Mouse (Mus musculus): ENCODE data around the gene Krtap19-1. TPM values are rescaled to one million over a fixed set of nuclear protein-coding genes. Genes with fewer than 3 reads are reported as not detected.

The Krtap19-1 gene
- polyA plus RNA-seq, 1 experiment = not detected

GRCm38 (mm10) chr16:88877938-88878337 lies 8.7 kb upstream of the Krtap19-1 start, which contains the start of gene Krtap19-3:
Gene Krtap19-3 (minus strand): TSS chr16:88878038.
- Histone ChIP-seq H3K79me2 (ENCODE audit: control insufficient read depth, insufficient read depth) (no peaks in the 10 kb centered on the region), H3K36me3 (ENCODE audit: control insufficient read depth, insufficient read depth) (no peaks in the 10 kb centered on the region), H3K27me3 (ENCODE audit: control insufficient read depth, insufficient read depth, insufficient read length) (no peaks in the 10 kb centered on the region), H3ac (ENCODE audit: control insufficient read depth, insufficient read length) (no peak within 1 kb of the TSS), H3K4me3 (no peak within 1 kb of the TSS), H3K4me2 (ENCODE audit: low read depth) (no peak within 1 kb of the TSS)
- no peak for TF ChIP-seq E2F4 (IDR thresholded peaks at IDR 0.05; ENCODE audit: insufficient read depth)
- no peak for TF ChIP-seq POLR2A (IDR thresholded peaks at IDR 0.05; ENCODE audit: insufficient read length, low read depth)
- no peak for TF ChIP-seq USF1 (IDR thresholded peaks at IDR 0.05; ENCODE audit: low read depth)
- TF ChIP-seq REST (IDR thresholded peaks at IDR 0.05; ENCODE audit: insufficient read depth, insufficient read length) = no peak
- no peak for TF ChIP-seq MYOD1 (IDR thresholded peaks at IDR 0.05; ENCODE audit: control insufficient read depth in 1 of 3, insufficient read length in 2 of 3, low read depth in 2 of 3)
- TF ChIP-seq TCF3 (IDR thresholded peaks at IDR 0.05; ENCODE audit: insufficient read length, low read depth) = no peak
- no peak for TF ChIP-seq POLR2AphosphoS2 (IDR thresholded peaks at IDR 0.05; ENCODE audit: insufficient read length, low read depth)
- no peak for TF ChIP-seq TCF12 (IDR thresholded peaks at IDR 0.05; ENCODE audit: insufficient read depth, poor library complexity, severe bottlenecking)
- TF ChIP-seq MYOG (IDR thresholded peaks at IDR 0.05; ENCODE audit: control insufficient read depth in 1 of 3, insufficient read depth in 1 of 3, insufficient read length in 2 of 3, low read depth in 2 of 3) = no peak
- no peak for TF ChIP-seq CEBPB (IDR thresholded peaks at IDR 0.05; ENCODE audit: insufficient read depth, poor library complexity, severe bottlenecking)
- no peak for TF ChIP-seq MAX (IDR thresholded peaks at IDR 0.05; ENCODE audit: low read depth)
- TF ChIP-seq SRF (IDR thresholded peaks at IDR 0.05; ENCODE audit: control insufficient read depth, insufficient read length, low read depth) = no peak

- no peak within 1 kb of the TSS for H3K4me2 ChIP-seq (ENCODE audit: low read depth)
- H3K4me3 ChIP-seq = no peak within 1 kb of the TSS
- H3K79me2 ChIP-seq (ENCODE audit: control insufficient read depth, insufficient read depth) = no peaks in the 10 kb centered on the region
- H3K27me3 ChIP-seq (ENCODE audit: control insufficient read depth, insufficient read depth, insufficient read length) = no peaks in the 10 kb centered on the region
- TF ChIP-seq POLR2A (IDR thresholded peaks at IDR 0.05; ENCODE audit: insufficient read length, low read depth) (no peak), POLR2AphosphoS2 (IDR thresholded peaks at IDR 0.05; ENCODE audit: insufficient read length, low read depth) (no peak), MYOD1 (IDR thresholded peaks at IDR 0.05; ENCODE audit: control insufficient read depth in 1 of 3, insufficient read length in 2 of 3, low read depth in 2 of 3) (no peak), SRF (IDR thresholded peaks at IDR 0.05; ENCODE audit: control insufficient read depth, insufficient read length, low read depth) (no peak), TCF12 (IDR thresholded peaks at IDR 0.05; ENCODE audit: insufficient read depth, poor library complexity, severe bottlenecking) (no peak), MYOG (IDR thresholded peaks at IDR 0.05; ENCODE audit: control insufficient read depth in 1 of 3, insufficient read depth in 1 of 3, insufficient read length in 2 of 3, low read depth in 2 of 3) (no peak), E2F4 (IDR thresholded peaks at IDR 0.05; ENCODE audit: insufficient read depth) (no peak), MAX (IDR thresholded peaks at IDR 0.05; ENCODE audit: low read depth) (no peak), USF1 (IDR thresholded peaks at IDR 0.05; ENCODE audit: low read depth) (no peak), CEBPB (IDR thresholded peaks at IDR 0.05; ENCODE audit: insufficient read depth, poor library complexity, severe bottlenecking) (no peak), REST (IDR thresholded peaks at IDR 0.05; ENCODE audit: insufficient read depth, insufficient read length) (no peak), TCF3 (IDR thresholded peaks at IDR 0.05; ENCODE audit: insufficient read length, low read depth) (no peak)
- no peaks in the 10 kb centered on the region for H3K36me3 ChIP-seq (ENCODE audit: control insufficient read depth, insufficient read depth)
- no peak within 1 kb of the TSS for H3ac ChIP-seq (ENCODE audit: control insufficient read depth, insufficient read length)
Measured at GRCm38 (mm10) chr16:88874169-88874568, 5.0 kb upstream of the Krtap19-1 start, which contains the start of gene Krtap19-2. Gene Krtap19-2 (minus strand): TSS chr16:88874269.

GRCm38 (mm10) chr16:88864887-88865407 lies 4.3 kb downstream of the Krtap19-1 start:
- TF ChIP-seq MAX (IDR thresholded peaks at IDR 0.05; ENCODE audit: low read depth) = no peak
- no peak for TF ChIP-seq MYOD1 (IDR thresholded peaks at IDR 0.05; ENCODE audit: control insufficient read depth in 1 of 3, insufficient read length in 2 of 3, low read depth in 2 of 3)
- TF ChIP-seq POLR2A (IDR thresholded peaks at IDR 0.05; ENCODE audit: insufficient read length, low read depth) = no peak
- no peak for TF ChIP-seq POLR2AphosphoS2 (IDR thresholded peaks at IDR 0.05; ENCODE audit: insufficient read length, low read depth)
- H3K79me2 ChIP-seq (ENCODE audit: control insufficient read depth, insufficient read depth) = no peaks in the 10 kb centered on the region

GRCm38 (mm10) chr16:88851450-88851849 lies 17.8 kb downstream of the Krtap19-1 start:
- H3K4me3 ChIP-seq = no peak overlapping the region
- H3K79me2 ChIP-seq (ENCODE audit: control insufficient read depth, insufficient read depth) = no peaks in the 10 kb centered on the region
- TF ChIP-seq MYOG (IDR thresholded peaks at IDR 0.05; ENCODE audit: control insufficient read depth in 1 of 3, insufficient read depth in 1 of 3, insufficient read length in 2 of 3, low read depth in 2 of 3) = no peak
- TF ChIP-seq REST (IDR thresholded peaks at IDR 0.05; ENCODE audit: insufficient read depth, insufficient read length) = no peak
- no peak for TF ChIP-seq MAX (IDR thresholded peaks at IDR 0.05; ENCODE audit: low read depth)
- no peak for TF ChIP-seq MYOD1 (IDR thresholded peaks at IDR 0.05; ENCODE audit: control insufficient read depth in 1 of 3, insufficient read length in 2 of 3, low read depth in 2 of 3)
- TF ChIP-seq POLR2A (IDR thresholded peaks at IDR 0.05; ENCODE audit: insufficient read length, low read depth) = no peak
- no peak for TF ChIP-seq E2F4 (IDR thresholded peaks at IDR 0.05; ENCODE audit: insufficient read depth)
- H3K27me3 ChIP-seq (ENCODE audit: control insufficient read depth, insufficient read depth, insufficient read length) = no peaks in the 10 kb centered on the region
- no peak overlapping the region for H3K4me2 ChIP-seq (ENCODE audit: low read depth)
- no peaks in the 10 kb centered on the region for H3K36me3 ChIP-seq (ENCODE audit: control insufficient read depth, insufficient read depth)
- no peak overlapping the region for H3ac ChIP-seq (ENCODE audit: control insufficient read depth, insufficient read length)

More at GRCm38 (mm10) chr16:88864887-88865407, 4.3 kb downstream of the Krtap19-1 start:
- Histone ChIP-seq H3K4me3 (no peak overlapping the region), H3K36me3 (ENCODE audit: control insufficient read depth, insufficient read depth) (no peaks in the 10 kb centered on the region), H3K27me3 (ENCODE audit: control insufficient read depth, insufficient read depth, insufficient read length) (no peaks in the 10 kb centered on the region), H3ac (ENCODE audit: control insufficient read depth, insufficient read length) (no peak overlapping the region), H3K4me2 (ENCODE audit: low read depth) (no peak overlapping the region)

- Histone ChIP-seq H3K27me3 (ENCODE audit: control insufficient read depth, insufficient read depth, insufficient read length) (no peaks in the 10 kb centered on the region), H3ac (ENCODE audit: control insufficient read depth, insufficient read length) (no peak overlapping the region), H3K4me3 (no peak overlapping the region), H3K79me2 (ENCODE audit: control insufficient read depth, insufficient read depth) (no peaks in the 10 kb centered on the region), H3K36me3 (ENCODE audit: control insufficient read depth, insufficient read depth) (no peaks in the 10 kb centered on the region), H3K4me2 (ENCODE audit: low read depth) (no peak overlapping the region)
- TF ChIP-seq E2F4 (IDR thresholded peaks at IDR 0.05; ENCODE audit: insufficient read depth) = no peak
- TF ChIP-seq USF1 (IDR thresholded peaks at IDR 0.05; ENCODE audit: low read depth) = no peak
- no peak for TF ChIP-seq SRF (IDR thresholded peaks at IDR 0.05; ENCODE audit: control insufficient read depth, insufficient read length, low read depth)
- no peak for TF ChIP-seq CEBPB (IDR thresholded peaks at IDR 0.05; ENCODE audit: insufficient read depth, poor library complexity, severe bottlenecking)
- TF ChIP-seq MAX (IDR thresholded peaks at IDR 0.05; ENCODE audit: low read depth) = no peak
- TF ChIP-seq POLR2AphosphoS2 (IDR thresholded peaks at IDR 0.05; ENCODE audit: insufficient read length, low read depth) = no peak
Measured at GRCm38 (mm10) chr16:88848558-88848957, 20.7 kb downstream of the Krtap19-1 start.
